Mouse (Mus musculus) spleen, adult 18-20 months (tissue): ENCODE measurements around the gene Nploc4.
A peak's percentile ranks its signal among the peaks of the same experiment; 100 is the strongest.
"Not testable (repeated sequence)": the region's sequence is repeated elsewhere in the genome, so short reads cannot be mapped to it uniquely, and the experiment has no call there.

Source experiments
- DNase-seq, 2 experiments: peaks; one replicate each; pipeline ENCODE4 v3.0.0; 2022; ENCODE audit warnings: mixed read lengths in 2 of 2

The Nploc4 gene

GRCm38 (mm10) chr11:120442344-120442743 lies 4.8 kb upstream of the Nploc4 start, which contains the start of gene Tspan10:
Tspan10 (plus strand) TSS chr11:120442644.
- DNase-seq, result no peak

DNA sequence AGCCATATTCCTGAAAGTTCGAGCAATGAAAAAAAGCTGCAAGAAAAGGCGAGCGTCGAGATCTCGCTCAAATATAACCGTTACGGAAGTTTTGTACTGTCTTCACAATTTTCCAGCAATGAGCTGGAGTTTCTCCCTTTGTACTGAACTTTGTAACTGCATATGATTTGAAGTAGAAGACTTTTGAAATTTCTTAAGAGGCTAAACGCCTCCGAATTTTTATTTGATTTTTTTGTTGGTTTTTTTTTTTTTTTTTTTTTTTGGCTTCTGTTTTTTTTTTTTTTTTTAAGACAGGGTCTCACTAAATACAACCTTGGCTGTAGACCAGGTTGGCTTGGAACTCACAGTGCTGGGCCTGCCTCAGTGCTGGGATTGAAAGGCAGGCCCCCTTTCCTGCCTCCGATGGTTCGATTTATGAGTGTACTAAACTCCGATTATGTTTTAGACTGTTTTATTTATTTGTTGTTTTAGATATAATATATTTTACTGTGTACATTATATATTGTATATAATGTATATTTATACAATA lies 413 bp upstream of the Nploc4 start:
- no peak for DNase-seq

DNA sequence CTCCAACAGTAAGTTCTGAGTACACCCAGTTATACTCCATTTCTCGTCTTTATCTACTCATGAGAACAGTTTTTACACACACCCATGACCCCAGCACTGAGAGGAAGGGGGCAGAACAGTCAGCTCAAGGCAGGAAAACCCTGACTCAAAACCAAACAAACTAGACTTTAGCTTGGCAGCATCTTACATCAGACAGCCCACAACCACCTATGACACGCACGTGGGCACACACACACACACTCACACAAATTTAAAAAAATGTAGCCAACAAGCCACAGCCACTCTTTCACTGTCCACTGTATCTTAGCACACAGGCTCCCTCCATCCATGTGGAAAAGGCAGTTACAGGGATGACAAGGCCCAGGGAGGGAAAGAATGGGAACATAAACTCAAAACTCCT lies 10.8 kb downstream of the Nploc4 start:
- no peak for DNase-seq

GRCm38 (mm10) chr11:120423569-120424295 lies 13.8 kb downstream of the Nploc4 start:
- peak; percentile 17 to 66 for DNase-seq

DNA sequence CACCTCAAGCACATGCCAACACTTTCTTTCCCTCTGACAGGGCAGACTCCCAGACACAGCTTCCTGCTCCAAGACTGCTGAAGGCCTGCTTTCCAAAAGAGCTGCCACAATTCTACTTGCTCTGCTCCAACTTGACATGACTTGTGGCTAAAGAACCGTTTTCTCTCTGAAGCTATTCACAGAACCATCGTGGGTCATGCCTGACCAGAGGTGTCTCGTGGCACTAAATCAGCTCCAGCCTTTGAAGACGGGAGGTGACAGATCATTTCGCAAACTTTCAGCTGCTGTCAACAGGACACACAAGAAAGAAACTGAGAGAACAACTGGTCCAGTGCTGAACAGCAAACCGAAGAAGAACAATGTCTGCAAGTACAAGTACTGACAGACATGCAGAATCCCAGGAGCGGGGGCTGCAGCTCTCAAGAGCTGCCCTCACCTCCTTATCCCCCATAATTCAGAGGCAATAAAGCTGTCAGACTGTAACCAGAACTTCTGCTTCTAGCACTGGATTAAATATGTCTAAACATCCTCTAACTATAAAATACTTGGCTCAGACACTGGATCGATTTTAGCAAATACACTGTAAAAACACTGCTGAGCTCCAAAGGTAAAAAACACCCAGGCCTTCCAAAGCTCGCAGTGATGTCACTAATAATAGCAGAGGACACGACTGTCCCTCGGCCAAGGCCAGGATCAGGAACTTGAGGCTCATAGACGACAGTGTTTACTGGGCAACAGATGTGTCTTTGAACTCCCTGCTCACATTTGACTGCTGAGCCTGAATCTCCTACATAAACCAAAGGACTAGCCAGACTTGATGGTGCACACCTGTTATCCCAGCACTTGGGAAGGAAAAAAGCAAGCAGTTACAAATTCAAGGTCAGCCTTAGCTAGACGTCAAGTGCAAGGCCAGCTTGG lies 14.6 kb downstream of the Nploc4 start:
- no peak for DNase-seq

GRCm38 (mm10) chr11:120418592-120418991 lies 18.9 kb downstream of the Nploc4 start:
- DNase-seq, result no peak

GRCm38 (mm10) chr11:120417852-120418251 lies 19.7 kb downstream of the Nploc4 start:
- DNase-seq, result no peak

GRCm38 (mm10) chr11:120413621-120414020 lies 23.9 kb downstream of the Nploc4 start:
- DNase-seq, result not testable (repeated sequence)

GRCm38 (mm10) chr11:120406445-120406844 lies 31.1 kb downstream of the Nploc4 start:
- DNase-seq, result no peak

GRCm38 (mm10) chr11:120405867-120406266 lies 31.6 kb downstream of the Nploc4 start:
- no peak for DNase-seq

DNA sequence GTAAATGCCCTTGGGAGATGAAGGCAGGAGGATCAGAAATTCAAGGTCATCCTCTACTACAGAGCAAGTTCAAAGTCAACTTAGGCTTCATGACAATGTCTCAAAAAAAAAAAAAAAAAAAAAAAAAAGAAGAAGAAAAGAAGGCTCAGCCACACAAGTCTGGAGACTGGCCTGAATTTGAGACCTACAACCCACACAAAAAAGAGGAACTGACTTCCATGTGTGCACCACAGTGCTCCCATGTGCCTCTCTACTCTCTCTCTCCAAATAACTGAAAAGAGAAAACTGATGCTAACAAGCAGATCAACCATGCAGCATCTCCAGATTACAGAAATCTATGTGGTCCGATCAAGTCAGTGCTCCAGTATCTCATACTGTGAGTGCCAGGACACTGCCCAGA lies 32.7 kb downstream of the Nploc4 start:
- DNase-seq, result no peak

DNA sequence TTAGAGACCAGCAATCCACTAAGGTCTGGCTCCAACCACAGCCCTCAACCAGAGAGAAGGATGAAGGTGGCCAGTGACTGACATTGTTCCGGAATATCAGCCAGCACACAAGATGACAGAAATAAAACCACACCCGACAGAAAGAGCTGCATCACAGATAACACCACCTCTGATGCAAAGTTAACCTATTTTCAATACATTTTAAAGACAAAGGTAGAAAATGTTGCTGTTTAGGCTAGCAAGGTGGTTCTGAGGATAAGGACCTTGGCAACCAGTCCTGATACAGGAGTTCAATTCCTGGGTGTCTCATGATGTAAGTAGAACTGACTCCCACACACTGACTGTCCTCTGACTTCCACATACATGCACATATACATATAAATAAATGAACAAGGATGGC lies 38.2 kb downstream of the Nploc4 start:
- no peak for DNase-seq

- DNase-seq, result no peak
Measured at GRCm38 (mm10) chr11:120397602-120398001, 39.9 kb downstream of the Nploc4 start.

DNA sequence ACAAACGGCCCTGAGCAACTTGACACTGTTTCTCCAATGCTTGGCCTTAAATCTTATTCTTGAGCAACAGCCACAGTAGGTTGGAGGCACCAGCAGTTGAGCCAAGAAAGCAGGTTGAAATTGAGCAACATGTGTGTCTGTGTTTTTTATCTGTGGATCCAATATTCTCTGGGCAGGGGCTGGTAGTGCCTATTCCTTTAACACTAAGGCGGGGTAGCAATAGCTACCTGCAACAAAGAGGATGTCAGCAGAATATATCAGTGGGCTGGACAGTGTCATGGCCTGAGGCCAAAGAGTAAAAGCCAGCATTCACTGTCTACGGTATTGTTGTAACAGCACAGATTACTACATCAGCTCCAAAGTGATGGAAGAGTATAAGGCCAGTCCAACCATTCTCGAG lies 41.8 kb downstream of the Nploc4 start:
- no peak for DNase-seq

DNA sequence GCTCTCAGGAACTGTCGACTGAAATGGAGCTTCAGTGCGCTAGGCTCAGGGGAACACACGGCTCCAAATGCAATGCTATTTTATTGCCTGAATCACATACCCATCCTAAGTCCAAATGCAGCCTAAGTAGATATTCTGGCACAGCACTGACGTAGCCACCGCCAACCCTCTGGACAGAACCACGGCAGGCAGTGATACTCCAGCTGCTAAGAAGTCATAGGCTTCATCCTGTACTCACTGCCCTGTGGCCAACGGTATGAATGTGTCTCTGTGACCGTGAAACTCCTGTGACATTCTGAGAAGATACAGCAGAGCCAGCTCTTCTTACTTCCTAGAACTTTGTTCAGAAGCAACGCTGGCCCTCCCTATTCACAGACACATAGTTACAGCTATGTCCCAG lies 48.9 kb downstream of the Nploc4 start:
- DNase-seq, result no peak

DNA sequence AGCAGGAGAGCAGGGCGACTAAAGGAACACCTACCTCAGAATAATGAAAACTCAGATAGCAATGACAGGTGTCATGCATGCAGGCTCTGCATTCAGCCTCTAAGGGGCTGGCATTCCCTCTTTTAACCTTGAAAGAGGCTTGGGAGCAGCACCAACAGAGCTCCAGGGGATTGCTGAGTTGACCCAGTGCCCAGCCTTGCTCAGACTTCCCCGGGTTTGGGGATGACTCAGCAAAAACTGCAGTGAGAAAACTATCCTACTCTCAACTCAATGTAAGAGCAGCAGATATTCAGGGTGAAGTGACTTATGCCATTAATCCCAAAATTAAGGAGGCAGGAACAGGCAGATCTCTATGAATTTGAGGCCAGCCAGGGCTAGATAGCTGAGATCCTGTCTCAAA lies 50.4 kb downstream of the Nploc4 start:
- DNase-seq, result no peak

- DNase-seq, result no peak
Measured at GRCm38 (mm10) chr11:120386632-120387031, 50.9 kb downstream of the Nploc4 start.

- DNase-seq, result no peak
Measured at GRCm38 (mm10) chr11:120382509-120382908, 55.0 kb downstream of the Nploc4 start.

DNA sequence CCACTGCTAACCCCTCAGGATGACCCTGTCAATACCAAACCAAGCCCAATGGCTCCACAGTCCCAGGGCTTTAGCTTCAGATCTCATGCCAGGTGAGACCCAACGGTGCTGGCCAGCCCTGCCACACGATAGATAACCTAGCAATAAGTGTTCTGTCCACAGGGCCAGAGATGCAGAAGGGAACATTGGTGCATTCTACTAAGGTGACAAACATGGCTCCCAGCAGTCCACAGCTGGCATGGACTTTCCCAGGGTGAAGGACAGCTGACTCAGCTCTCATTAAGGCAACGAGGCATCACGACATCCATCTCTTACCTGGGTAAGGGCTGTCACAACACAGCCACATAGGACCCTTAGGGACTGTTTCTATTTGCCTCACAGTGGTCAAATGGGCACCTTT lies 56.4 kb downstream of the Nploc4 start:
- DNase-seq, result no peak

- DNase-seq, result no peak
Measured at GRCm38 (mm10) chr11:120380271-120380670, 57.2 kb downstream of the Nploc4 start.

DNA sequence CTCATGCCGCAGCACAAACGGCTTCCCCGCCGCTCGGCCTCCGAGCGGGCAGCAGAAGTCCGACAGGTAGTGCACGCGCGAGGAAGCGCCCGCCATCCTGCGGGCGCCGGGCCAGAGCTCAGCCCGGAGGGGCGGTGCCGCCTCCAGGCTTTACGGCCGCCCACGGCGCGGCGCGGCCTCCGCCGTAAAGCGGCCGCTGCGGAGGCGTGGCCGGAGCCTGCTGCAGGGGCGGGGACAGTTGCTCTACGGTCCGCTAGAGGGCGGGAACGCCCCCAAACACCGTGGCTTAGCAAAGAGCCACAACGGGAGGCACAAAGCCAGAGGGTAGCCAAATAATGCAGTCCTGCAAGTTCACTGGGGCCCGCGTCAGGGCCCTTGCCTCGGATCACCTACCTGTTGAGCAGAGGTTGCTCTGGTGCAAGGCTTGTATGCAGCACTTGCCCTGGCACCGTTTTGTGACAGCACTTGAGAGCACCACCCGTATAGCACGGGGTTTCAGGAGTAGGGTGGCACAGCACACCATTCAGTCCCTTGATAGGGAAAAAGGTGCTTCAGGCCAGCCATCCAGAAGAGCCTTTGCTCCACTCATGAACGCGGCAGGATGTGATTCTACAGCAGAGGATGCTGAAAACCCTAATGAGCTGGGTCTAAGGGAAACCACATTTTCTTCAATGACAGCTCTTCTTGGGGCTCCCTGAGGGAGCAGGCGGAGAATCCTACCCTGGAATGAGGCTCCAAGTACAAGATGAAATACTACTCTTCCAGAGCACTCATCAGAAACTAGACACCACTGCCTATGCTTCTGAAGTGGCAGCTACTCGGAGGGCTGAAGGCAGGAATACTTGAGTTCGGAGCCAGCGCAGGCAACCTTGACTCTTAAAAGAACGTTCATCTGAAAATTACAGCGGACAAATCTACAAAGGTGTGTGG lies 58.6 kb downstream of the Nploc4 start, which contains the start of gene Faap100:
TSS of gene Faap100 (minus strand) at position 154 of the 930 bp plus-strand sequence.
- DNase-seq, result peak; percentile 84 to 88

DNA sequence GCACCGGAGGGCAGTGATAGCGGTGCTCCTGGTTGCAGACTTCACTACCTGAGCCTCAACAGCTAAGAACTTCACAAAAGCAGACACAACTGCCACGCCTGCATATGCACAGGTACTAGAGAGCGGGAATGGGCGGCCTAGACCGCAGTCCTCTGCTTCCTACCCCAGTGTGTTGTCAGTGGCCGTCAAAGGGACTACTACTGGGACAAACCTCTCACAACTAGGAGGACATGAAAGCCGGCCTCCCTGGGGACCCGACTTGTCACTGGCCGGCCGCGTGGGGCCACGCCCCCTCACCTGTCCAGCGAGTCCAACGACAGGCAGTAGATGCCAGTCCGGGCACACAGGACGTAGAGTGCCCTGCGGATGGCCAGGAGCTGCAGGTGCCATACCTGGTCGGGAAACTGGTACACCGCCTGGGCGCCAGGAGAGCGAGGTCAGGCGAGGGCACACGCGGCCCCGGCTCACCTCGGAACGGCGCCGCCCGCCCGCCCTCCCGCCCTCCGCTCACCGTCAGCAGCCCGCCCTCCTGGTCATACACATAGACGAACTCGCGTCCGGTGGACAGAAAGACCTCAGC lies 59.4 kb downstream of the Nploc4 start:
- DNase-seq, result peak; percentile 34 to 45
